ENCODE assay signal across 17 mouse cellular contexts in genomic region chr6:122872800-122873199, GRCm38 (mm10). TPM values are rescaled to one million over a fixed set of nuclear protein-coding genes. Genes with fewer than 3 reads are reported as not detected.
DNase-seq lines count a peak whose midpoint lies in the region; ATAC-seq and TF ChIP-seq lines count a peak whose summit lies in the region.
"Had no signal": no experiment of that assay in that cellular context is flagged by ENCODE, and none has a peak within 500 bp of the region (broad histone marks: within the 10 kb centered on the region; RNA-seq: fewer than 3 reads in every experiment).

No protein-coding gene starts in this region.

- WGBS in forebrain, embryonic 12.5 days: 96% methylated on average over 5 of the region's 5 CpGs
- WGBS in heart, embryonic 12.5 days: 89% methylated on average over 5 of the region's 5 CpGs

- no peak overlapping the region for H3K4me2 ChIP-seq in forebrain, embryonic 12.5 days
- no peak overlapping the region for H3K4me2 ChIP-seq in heart, embryonic 12.5 days
- H3K4me2 ChIP-seq: embryonic facial prominence, embryonic 12.5 days; midbrain, embryonic 13.5 days; neural tube, embryonic 15.5 days had no signal

- H3K9me3 ChIP-seq in forebrain, embryonic 12.5 days: no peaks in the 10 kb centered on the region
- no peaks in the 10 kb centered on the region for H3K9me3 ChIP-seq in heart, embryonic 12.5 days (replicated peaks)
- H3K9me3 ChIP-seq: embryonic facial prominence, embryonic 12.5 days; midbrain, embryonic 13.5 days; neural tube, embryonic 15.5 days had no signal

- H3K9ac ChIP-seq in forebrain, embryonic 12.5 days: no peak overlapping the region
- no peak overlapping the region for H3K9ac ChIP-seq in heart, embryonic 12.5 days
- H3K9ac ChIP-seq: embryonic facial prominence, embryonic 12.5 days; liver, embryonic 14.5 days; midbrain, embryonic 13.5 days; neural tube, embryonic 15.5 days had no signal

- DNase-seq in gastrocnemius, adult 2 months: no peak
- no peak for DNase-seq in gastrocnemius, postnatal 14 days
- peak; percentile 48 for DNase-seq in thymus, postnatal 0 days (ENCODE audit: low spot score)
- no peak for DNase-seq in thymus, postnatal 36 days
- DNase-seq in yolk sac, embryonic 10.5 days (ENCODE audit: low spot score): no peak
- DNase-seq: adrenal gland, postnatal 36 days; cerebellum, adult 2 months; layer of hippocampus, postnatal 36 days; right cerebral cortex, postnatal 4 days; thymus, postnatal 25 days had no signal

- H3K4me3 ChIP-seq in gastrocnemius, adult 2 months: no peak overlapping the region
- no peak overlapping the region for H3K4me3 ChIP-seq in forebrain, embryonic 12.5 days (replicated peaks)
- H3K4me3 ChIP-seq in heart, embryonic 12.5 days: no peak overlapping the region
- H3K4me3 ChIP-seq: embryonic facial prominence, embryonic 12.5 days; midbrain, embryonic 13.5 days; neural tube, embryonic 15.5 days had no signal

- ATAC-seq in megakaryocyte progenitor cell, adult 5-6 weeks (replicated peaks; ENCODE audit: poor library complexity): peak; percentile 72
- no peak for ATAC-seq in forebrain, embryonic 12.5 days (ENCODE audit: low FRiP score)
- ATAC-seq in heart, embryonic 12.5 days (ENCODE audit: insufficient number of reproducible peaks, low FRiP score): no peak
- ATAC-seq: midbrain, embryonic 13.5 days had no signal

- H3K4me1 ChIP-seq in forebrain, embryonic 12.5 days: peaks cover 12% of the 10 kb centered on the region
- peaks cover 4% of the 10 kb centered on the region for H3K4me1 ChIP-seq in heart, embryonic 12.5 days (replicated peaks)

- 0 out of 2 replicates have a peak, but pooled peaks cover 4% of the 10 kb centered on the region for H3K36me3 ChIP-seq in forebrain, embryonic 12.5 days (replicated peaks)
- peaks cover 8% of the 10 kb centered on the region for H3K36me3 ChIP-seq in heart, embryonic 12.5 days
- H3K36me3 ChIP-seq: embryonic facial prominence, embryonic 12.5 days; neural tube, embryonic 15.5 days had no signal

- TF ChIP-seq CTCF in gastrocnemius, adult 2 months (IDR thresholded peaks at IDR 0.05): no peak

- H3K27ac ChIP-seq in gastrocnemius, adult 2 months: 0 out of 2 replicates have a peak overlapping the region, but pooled peaks have one; percentile 29
- no peak overlapping the region for H3K27ac ChIP-seq in forebrain, embryonic 12.5 days
- H3K27ac ChIP-seq in heart, embryonic 12.5 days (ENCODE audit: poor library complexity, severe bottlenecking): no peak overlapping the region
- H3K27ac ChIP-seq: embryonic facial prominence, embryonic 12.5 days; liver, embryonic 14.5 days; midbrain, embryonic 13.5 days; neural tube, embryonic 15.5 days had no signal

- intact Hi-C loops in gastrocnemius, adult 2 months (cut with DNase I): loop anchor here (5.0 kb wide), 2 partner anchors 45 to 70 kb away; partner anchors contain the start of gene Slc2a3
- intact Hi-C loops in gastrocnemius, postnatal 14 days (cut with DNase I; ENCODE audit: low total_unique reads): no loop called here

- H3K27me3 ChIP-seq in forebrain, embryonic 12.5 days: 0 out of 2 replicates have a peak, but pooled peaks cover 8% of the 10 kb centered on the region
- H3K27me3 ChIP-seq in heart, embryonic 12.5 days (replicated peaks): no peaks in the 10 kb centered on the region
- H3K27me3 ChIP-seq: embryonic facial prominence, embryonic 12.5 days; midbrain, embryonic 13.5 days; neural tube, embryonic 15.5 days had no signal

RNA-seq across cellular contexts. Expression of gene Necap1, which starts 1.5 kb away (rescaled TPM):
- 10 to 100 TPM; 15.2 to 16.2 TPM for total RNA-seq in gastrocnemius, adult 2 months (2021)
- 10 to 100 TPM; 19.0 to 23.6 TPM for total RNA-seq in gastrocnemius, postnatal 14 days (2021)
- polyA plus RNA-seq in thymus, postnatal 0 days (2015; fragmentation: Nextera tagmentation; extraction: Ambion mirVana): 26.9 and 29.2 TPM in 2 replicates
- total RNA-seq in megakaryocyte progenitor cell, adult 5-6 weeks (2015): 23.2 and 23.3 TPM in 2 replicates
- total RNA-seq in megakaryocyte progenitor cell, adult 5-6 weeks (2017): 12.3 and 19.7 TPM in 2 replicates
- 67.0 and 73.4 TPM in 2 replicates for polyA plus RNA-seq in forebrain, embryonic 12.5 days (2016; fragmentation: Nextera tagmentation; extraction: Ambion mirVana)
- polyA plus RNA-seq in heart, embryonic 12.5 days (2016; fragmentation: Nextera tagmentation; extraction: Ambion mirVana): 63.0 and 63.4 TPM in 2 replicates

RNA-seq across cellular contexts. Expression of gene C3ar1, which starts 16.8 kb away (rescaled TPM):
- total RNA-seq in gastrocnemius, adult 2 months (2021): under 1 TPM; 0.41 to 0.67 TPM
- total RNA-seq in gastrocnemius, postnatal 14 days (2021): 1 to 10 TPM in 1 of 2 experiments, under 1 TPM in 1; 1.00 to 1.6 TPM
- 1.9 and 2.2 TPM in 2 replicates for polyA plus RNA-seq in thymus, postnatal 0 days (2015; fragmentation: Nextera tagmentation; extraction: Ambion mirVana)
- total RNA-seq in megakaryocyte progenitor cell, adult 5-6 weeks (2015): 0.05 TPM in 1 of 2 replicates, not detected in the other
- total RNA-seq in megakaryocyte progenitor cell, adult 5-6 weeks (2017): not detected in 2 replicates
- polyA plus RNA-seq in forebrain, embryonic 12.5 days (2016; fragmentation: Nextera tagmentation; extraction: Ambion mirVana): 1.2 TPM in 2 replicates
- polyA plus RNA-seq in heart, embryonic 12.5 days (2016; fragmentation: Nextera tagmentation; extraction: Ambion mirVana): 1.4 and 1.7 TPM in 2 replicates

RNA-seq across cellular contexts. Expression of gene Clec4a1, which starts 48.8 kb away (rescaled TPM):
- 1 to 10 TPM in 1 of 2 experiments, under 1 TPM in 1; 0.61 to 1.5 TPM for total RNA-seq in gastrocnemius, adult 2 months (2021)
- total RNA-seq in gastrocnemius, postnatal 14 days (2021): 1 to 10 TPM; 1.3 to 2.8 TPM
- 5.5 and 6.0 TPM in 2 replicates for polyA plus RNA-seq in thymus, postnatal 0 days (2015; fragmentation: Nextera tagmentation; extraction: Ambion mirVana)
- total RNA-seq in megakaryocyte progenitor cell, adult 5-6 weeks (2015): 2.1 and 2.9 TPM in 2 replicates
- 0.79 and 0.81 TPM in 2 replicates for total RNA-seq in megakaryocyte progenitor cell, adult 5-6 weeks (2017)
- 0.67 and 0.87 TPM in 2 replicates for polyA plus RNA-seq in forebrain, embryonic 12.5 days (2016; fragmentation: Nextera tagmentation; extraction: Ambion mirVana)
- 0.22 and 0.23 TPM in 2 replicates for polyA plus RNA-seq in heart, embryonic 12.5 days (2016; fragmentation: Nextera tagmentation; extraction: Ambion mirVana)

RNA-seq across cellular contexts. Expression of gene Foxj2, which starts 53.1 kb away (rescaled TPM):
- 10 to 100 TPM; 26.4 to 29.1 TPM for total RNA-seq in gastrocnemius, adult 2 months (2021)
- 10 to 100 TPM; 15.5 to 18.5 TPM for total RNA-seq in gastrocnemius, postnatal 14 days (2021)
- 3.0 and 3.2 TPM in 2 replicates for polyA plus RNA-seq in thymus, postnatal 0 days (2015; fragmentation: Nextera tagmentation; extraction: Ambion mirVana)
- 9.9 and 10.3 TPM in 2 replicates for total RNA-seq in megakaryocyte progenitor cell, adult 5-6 weeks (2015)
- total RNA-seq in megakaryocyte progenitor cell, adult 5-6 weeks (2017): 3.0 and 3.5 TPM in 2 replicates
- 5.7 and 5.8 TPM in 2 replicates for polyA plus RNA-seq in forebrain, embryonic 12.5 days (2016; fragmentation: Nextera tagmentation; extraction: Ambion mirVana)
- polyA plus RNA-seq in heart, embryonic 12.5 days (2016; fragmentation: Nextera tagmentation; extraction: Ambion mirVana): 7.8 and 8.4 TPM in 2 replicates
